Mouse (Mus musculus) embryo, embryonic 11.5 days (tissue): ENCODE results near the gene Golph3.
"Not testable (repeated sequence)": the region's sequence is repeated elsewhere in the genome, so short reads cannot be mapped to it uniquely, and the experiment has no call there.

Experiments used
- DNase-seq: peaks from one replicate; pipeline ENCODE4 v3.0.0-alpha.2; 2012; ENCODE audit warnings: low read depth, low spot score

Gene Golph3

GRCm38 (mm10) chr15:12357459-12357858 is 36.2 kb downstream of the Golph3 start:
- no peak for DNase-seq

GRCm38 (mm10) chr15:12358384-12358783 is 37.1 kb downstream of the Golph3 start:
- DNase-seq = no peak

GRCm38 (mm10) chr15:12360519-12361212 is 39.4 kb downstream of the Golph3 start:
- no peak for DNase-seq

GRCm38 (mm10) chr15:12362001-12362700 is 40.9 kb downstream of the Golph3 start:
- no peak for DNase-seq

GRCm38 (mm10) chr15:12362701-12363040 is 41.4 kb downstream of the Golph3 start:
- DNase-seq = no peak

- no peak for DNase-seq
These were observed 42.8 kb downstream of the Golph3 start for GRCm38 (mm10) chr15:12364096-12364495.

- DNase-seq = no peak
These were observed 44.3 kb downstream of the Golph3 start for GRCm38 (mm10) chr15:12365416-12366071.

- DNase-seq = no peak
These were observed 44.8 kb downstream of the Golph3 start for GRCm38 (mm10) chr15:12366072-12366469.

- not testable (repeated sequence) for DNase-seq
These were observed 45.5 kb downstream of the Golph3 start for GRCm38 (mm10) chr15:12366580-12367305.

GRCm38 (mm10) chr15:12367306-12368080 is 46.2 kb downstream of the Golph3 start:
- DNase-seq = no peak

- no peak for DNase-seq
These were observed 47.1 kb downstream of the Golph3 start for GRCm38 (mm10) chr15:12368357-12368756.

- DNase-seq = no peak
These were observed 47.6 kb downstream of the Golph3 start for GRCm38 (mm10) chr15:12368850-12369249.

GRCm38 (mm10) chr15:12370096-12370495 is 48.8 kb downstream of the Golph3 start:
- DNase-seq = no peak

- DNase-seq = peak; percentile 67
These were observed 49.9 kb downstream of the Golph3 start for GRCm38 (mm10) chr15:12371183-12371582.

- no peak for DNase-seq
These were observed 52.2 kb downstream of the Golph3 start for GRCm38 (mm10) chr15:12373496-12373895.

- DNase-seq = no peak
These were observed 52.7 kb downstream of the Golph3 start for GRCm38 (mm10) chr15:12373918-12374317.

- DNase-seq = no peak
These were observed 53.7 kb downstream of the Golph3 start for GRCm38 (mm10) chr15:12374916-12375315.

GRCm38 (mm10) chr15:12375641-12376311 is 54.5 kb downstream of the Golph3 start:
- peak; percentile 86 for DNase-seq

GRCm38 (mm10) chr15:12376491-12377069 is 55.3 kb downstream of the Golph3 start:
- DNase-seq = no peak

- DNase-seq = no peak
These were observed 56.5 kb downstream of the Golph3 start for GRCm38 (mm10) chr15:12377800-12378199.
